Mouse (Mus musculus) erythroblast, embryonic 14.5 days (primary cell): ENCODE results near the gene Stard3. TPM values are rescaled to one million over a fixed set of nuclear protein-coding genes. Genes with fewer than 3 reads are reported as not detected.

ENCODE experiments used
- H3K27me3 ChIP-seq: 2 replicates; pipeline ENCODE4 v1.6.1; 2012; ENCODE audit warnings: inconsistent platforms; ENCODE audit not compliant: control insufficient read depth
- H3K36me3 ChIP-seq: 2 replicates; pipeline ENCODE4 v1.6.1; 2012; ENCODE audit warnings: mild to moderate bottlenecking, inconsistent platforms; ENCODE audit not compliant: control insufficient read depth
- H3K4me1 ChIP-seq: 2 replicates; pipeline ENCODE4 v1.6.1; 2012; ENCODE audit warnings: inconsistent platforms; ENCODE audit not compliant: control insufficient read depth
- H3K4me3 ChIP-seq: replicated peaks from 2 replicates; pipeline ENCODE3; 2012; ENCODE audit warnings: moderate library complexity, mild to moderate bottlenecking, inconsistent platforms
- H3K9me3 ChIP-seq: 2 replicates; pipeline ENCODE4 v1.6.1; 2012; ENCODE audit warnings: low read length, inconsistent platforms, mixed read lengths; ENCODE audit not compliant: control insufficient read depth
- GATA1 ChIP-seq: IDR thresholded peaks from 2 replicates; pipeline ENCODE4 v1.6.1; 2012; ENCODE audit warnings: low read length, inconsistent platforms, mixed read lengths
- TAL1 ChIP-seq: IDR thresholded peaks from 3 replicates; pipeline ENCODE4 v1.6.1; 2012; ENCODE audit warnings: low read length, inconsistent platforms, mixed read lengths
- polyA plus RNA-seq: library from polyadenylated mRNA; stranded (reverse); fragments of >175 nt; gene quantifications from 2 replicates; pipeline ENCODE4 v1.2.3, GENCODE M21; 2012

Gene Stard3
- polyA plus RNA-seq, 1 experiment, result 1.2 TPM

DNA sequence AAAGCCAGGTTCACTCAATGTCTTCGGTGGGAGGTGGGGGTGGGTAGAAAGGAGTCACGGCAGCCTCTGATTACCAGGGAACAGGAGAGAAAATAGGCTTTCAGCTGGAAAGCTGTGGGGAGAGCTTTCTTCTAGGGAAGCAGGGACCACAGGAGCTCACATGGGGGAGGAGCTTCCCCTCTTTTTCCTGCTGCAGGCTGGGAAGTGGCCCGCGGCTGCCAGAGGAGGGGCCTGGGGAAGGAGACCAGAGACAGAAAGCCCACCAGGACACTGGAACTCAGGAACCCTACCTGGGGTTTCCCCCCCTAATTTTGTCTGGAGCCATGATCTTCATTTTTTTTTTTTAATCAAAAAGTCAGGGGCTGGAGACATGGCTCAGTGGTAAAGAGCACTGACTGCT, 17.6 kb upstream of the Stard3 start:
- H3K36me3 ChIP-seq, result no peaks in the 10 kb centered on the region
- H3K9me3 ChIP-seq, result no peaks in the 10 kb centered on the region
- H3K4me3 ChIP-seq, result no peak overlapping the region
- peaks cover 88% of the 10 kb centered on the region for H3K27me3 ChIP-seq
- TF ChIP-seq GATA1, result no peak
- no peak for TF ChIP-seq TAL1
- H3K4me1 ChIP-seq, result peaks cover 8% of the 10 kb centered on the region

DNA sequence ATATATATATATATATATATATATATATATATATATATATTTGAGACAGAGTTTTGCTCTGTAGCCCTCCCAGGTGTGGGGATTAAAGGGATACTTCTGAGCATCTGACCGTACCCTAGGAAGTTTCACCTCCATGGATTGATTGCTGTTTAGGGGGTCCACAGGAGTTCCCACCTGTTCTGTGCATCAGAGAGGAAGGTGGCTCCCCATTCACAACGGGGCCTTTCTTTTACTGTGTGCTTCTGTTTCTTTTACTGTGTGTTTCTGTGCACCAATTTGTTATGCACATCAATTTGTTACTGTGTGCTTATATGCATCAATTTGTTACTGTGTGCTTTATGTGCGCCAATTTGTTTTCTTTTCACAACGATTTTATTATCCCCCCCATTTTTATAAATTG, 17.0 kb upstream of the Stard3 start:
- Histone ChIP-seq H3K9me3 (no peaks in the 10 kb centered on the region), H3K27me3 (peaks cover 88% of the 10 kb centered on the region), H3K4me3 (no peak overlapping the region), H3K36me3 (no peaks in the 10 kb centered on the region), H3K4me1 (peaks cover 7% of the 10 kb centered on the region)
- TF ChIP-seq TAL1 (no peak), GATA1 (no peak)

DNA sequence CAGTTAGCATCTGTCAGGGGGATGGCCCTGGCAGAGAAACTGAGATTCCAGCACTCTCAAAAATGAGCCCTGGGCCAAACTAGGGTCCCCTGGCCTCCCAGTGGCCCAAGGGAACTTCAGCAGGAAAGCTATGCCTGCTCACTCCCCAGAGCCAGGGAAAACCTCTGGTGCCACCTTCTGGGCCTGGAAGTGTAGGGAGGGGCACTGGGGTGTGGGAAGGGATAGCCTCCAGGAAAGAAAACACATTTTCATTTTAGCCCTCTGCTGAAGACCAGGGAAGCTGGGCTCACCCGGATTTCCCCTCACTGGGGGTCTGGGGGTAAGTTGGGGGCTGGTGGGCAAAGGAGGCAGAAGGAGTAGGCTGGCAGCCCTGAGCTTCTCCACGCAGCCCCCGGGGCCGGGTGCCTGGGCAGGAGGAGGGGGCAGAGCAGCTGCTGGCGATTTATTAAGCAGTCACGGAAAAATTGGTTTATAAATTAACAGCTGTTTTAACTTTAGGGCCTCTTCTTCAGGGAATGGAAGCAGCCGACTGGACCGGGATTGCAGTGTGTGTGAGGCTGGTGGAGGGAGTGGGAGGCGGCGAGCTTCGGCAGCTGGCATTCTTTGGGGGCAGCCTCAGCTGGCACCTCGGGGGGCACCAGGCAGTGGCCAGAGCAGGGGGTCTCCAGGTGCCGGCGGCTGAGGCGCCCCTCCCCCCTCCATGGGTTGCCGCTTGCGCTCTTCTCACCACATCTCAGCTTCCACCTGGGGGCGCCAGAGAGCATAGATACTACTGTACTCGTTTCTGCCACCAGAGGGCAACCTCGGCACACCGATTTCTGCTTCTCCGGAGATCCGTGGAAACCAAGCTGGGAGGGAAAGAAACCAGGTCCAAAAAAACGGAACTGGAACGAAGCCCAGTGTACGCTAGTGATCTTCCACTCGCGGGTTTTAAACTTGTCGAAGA, 15.9 kb upstream of the Stard3 start:
- TF ChIP-seq GATA1 (no peak), TAL1 (no peak)
- H3K4me3 ChIP-seq, result no peak overlapping the region
- peaks cover 88% of the 10 kb centered on the region for H3K27me3 ChIP-seq

DNA sequence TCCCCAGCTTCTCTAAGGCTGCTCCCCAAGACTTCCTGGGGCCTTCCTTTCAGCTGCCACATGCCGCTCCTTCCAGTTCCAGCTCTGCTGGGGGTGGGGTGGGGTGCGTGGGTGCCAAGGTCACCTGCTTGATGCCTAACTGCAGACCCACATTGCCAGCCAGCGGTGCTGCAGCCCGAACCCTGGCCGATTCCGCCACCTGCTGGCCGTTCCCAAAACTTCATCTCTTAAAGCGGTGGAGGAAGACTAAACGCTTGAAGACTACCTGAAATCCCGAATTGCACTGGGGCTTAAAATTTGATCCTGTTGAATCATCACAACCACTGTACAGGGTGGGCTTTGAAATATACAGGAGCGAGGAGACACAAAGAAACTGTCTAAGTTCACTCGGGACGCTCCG, 12.9 kb upstream of the Stard3 start:
- TF ChIP-seq GATA1, result no peak
- no peak for TF ChIP-seq TAL1
- no peaks in the 10 kb centered on the region for H3K36me3 ChIP-seq
- no peak overlapping the region for H3K4me3 ChIP-seq
- H3K4me1 ChIP-seq, result peaks cover 7% of the 10 kb centered on the region
- no peaks in the 10 kb centered on the region; the same call in 1 of the 2 replicates for H3K9me3 ChIP-seq
- peaks cover 88% of the 10 kb centered on the region for H3K27me3 ChIP-seq

More for the DNA sequence above, 15.9 kb upstream of the Stard3 start:
- H3K9me3 ChIP-seq, result no peaks in the 10 kb centered on the region
- no peaks in the 10 kb centered on the region for H3K36me3 ChIP-seq
- peaks cover 7% of the 10 kb centered on the region for H3K4me1 ChIP-seq

DNA sequence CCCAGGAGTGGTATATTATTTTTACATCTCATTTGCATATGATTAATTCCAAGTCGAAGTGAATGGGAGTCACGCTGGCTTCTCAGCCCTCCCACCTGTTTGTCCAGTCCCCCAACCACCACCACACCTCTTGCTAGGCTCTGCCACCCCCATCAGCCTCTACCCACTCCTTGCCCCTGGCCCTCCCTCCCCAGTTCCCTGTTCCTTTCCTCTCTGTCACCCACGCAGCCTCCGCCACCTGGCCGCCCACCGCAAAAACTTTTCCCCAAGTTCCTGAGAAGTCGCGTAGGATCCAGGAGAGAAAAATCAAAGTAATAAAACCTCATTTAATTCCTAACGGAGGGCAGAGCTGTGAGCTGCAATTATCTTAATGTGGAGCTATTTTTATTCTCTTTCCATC, 12.0 kb upstream of the Stard3 start:
- Histone ChIP-seq H3K4me3 (no peak overlapping the region), H3K27me3 (peaks cover 90% of the 10 kb centered on the region), H3K9me3 (no peaks in the 10 kb centered on the region; the same call in 1 of the 2 replicates), H3K4me1 (peaks cover 7% of the 10 kb centered on the region), H3K36me3 (no peaks in the 10 kb centered on the region)
- no peak for TF ChIP-seq GATA1
- no peak for TF ChIP-seq TAL1

DNA sequence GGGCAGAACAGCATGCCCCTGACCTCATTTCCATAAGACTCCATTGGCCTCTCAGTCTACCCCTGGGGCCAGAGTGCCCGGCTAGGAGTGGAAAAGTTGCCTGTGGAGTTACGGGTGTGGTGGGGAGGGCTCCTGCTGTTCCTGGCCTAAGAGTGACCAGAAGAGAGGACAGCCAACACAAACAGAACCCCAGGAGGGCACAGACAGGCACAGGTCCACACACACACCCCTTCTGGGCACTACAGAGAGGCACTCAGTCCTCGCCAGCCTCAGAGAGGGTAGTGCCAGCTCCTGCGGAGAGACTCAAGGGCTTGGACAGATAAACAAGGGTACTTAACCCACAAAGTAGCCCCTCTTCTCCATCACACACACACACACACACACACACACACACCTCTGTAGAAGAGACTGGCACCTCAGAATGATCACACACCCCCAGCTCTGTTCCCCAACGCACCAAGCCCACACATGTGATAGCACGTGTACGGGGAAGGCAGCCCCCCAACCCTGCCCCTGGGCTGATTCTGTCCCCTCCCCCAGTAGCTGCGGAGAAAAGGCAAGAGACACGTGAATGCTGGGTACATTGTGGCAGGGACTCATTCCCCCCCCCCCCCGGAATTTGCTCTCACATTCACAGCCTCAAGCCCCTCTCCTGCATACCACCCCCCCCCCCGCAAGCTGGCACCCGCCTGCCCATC, 10.6 kb upstream of the Stard3 start:
- no peaks in the 10 kb centered on the region; the same call in 1 of the 2 replicates for H3K9me3 ChIP-seq
- H3K36me3 ChIP-seq, result no peaks in the 10 kb centered on the region
- TF ChIP-seq TAL1, result no peak
- H3K27me3 ChIP-seq, result peaks cover 90% of the 10 kb centered on the region
- H3K4me1 ChIP-seq, result peaks cover 4% of the 10 kb centered on the region
- H3K4me3 ChIP-seq, result no peak overlapping the region

DNA sequence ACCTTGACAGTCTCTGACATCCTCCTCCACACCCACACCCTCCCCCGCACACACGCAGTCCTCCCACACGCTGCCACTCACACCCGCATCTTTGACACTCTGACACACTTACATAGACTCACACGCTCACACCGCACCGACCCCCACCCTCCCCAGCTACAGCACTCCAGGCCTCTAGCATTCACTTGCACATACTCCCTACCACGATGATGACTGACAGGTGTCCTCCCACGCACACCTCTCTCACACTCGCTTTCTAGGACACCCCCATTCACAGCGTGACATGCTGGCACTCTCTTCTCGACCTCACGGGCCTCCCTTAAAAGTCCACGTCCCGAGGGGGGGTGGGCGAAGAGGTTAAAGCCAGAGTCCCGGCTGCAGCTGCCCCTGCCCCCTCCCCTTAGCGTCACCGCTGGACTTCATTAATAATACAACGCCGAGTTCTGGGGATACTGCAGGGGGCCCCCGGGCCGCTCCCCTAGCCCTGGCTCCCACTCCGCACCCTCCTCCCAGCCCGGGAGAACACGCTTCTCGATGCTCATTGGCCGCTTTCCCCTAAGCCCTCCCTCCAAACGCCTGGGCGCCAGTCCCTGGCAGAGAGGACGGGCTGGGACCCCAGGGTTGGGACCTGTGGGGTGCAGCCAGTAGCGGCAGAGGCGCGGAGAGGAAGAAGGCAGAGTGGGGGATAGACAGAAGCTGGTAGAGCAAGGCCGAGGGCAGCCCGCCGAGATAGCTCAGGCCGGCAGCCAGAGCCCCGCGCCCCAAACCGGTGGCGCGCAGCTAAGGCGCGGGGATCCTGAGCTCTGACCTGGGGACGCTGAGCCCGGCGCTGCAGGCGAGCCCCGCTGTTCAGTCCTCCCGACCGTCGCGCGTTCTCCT, 9.8 kb upstream of the Stard3 start, which contains the start of gene Ppp1r1b:
TSS of gene Ppp1r1b (plus strand) at position 322 of the 879 bp plus-strand sequence.
- no peaks in the 10 kb centered on the region for H3K36me3 ChIP-seq
- no peak within 1 kb of the TSS for H3K4me3 ChIP-seq
- no peaks in the 10 kb centered on the region; the same call in 1 of the 2 replicates for H3K9me3 ChIP-seq

DNA sequence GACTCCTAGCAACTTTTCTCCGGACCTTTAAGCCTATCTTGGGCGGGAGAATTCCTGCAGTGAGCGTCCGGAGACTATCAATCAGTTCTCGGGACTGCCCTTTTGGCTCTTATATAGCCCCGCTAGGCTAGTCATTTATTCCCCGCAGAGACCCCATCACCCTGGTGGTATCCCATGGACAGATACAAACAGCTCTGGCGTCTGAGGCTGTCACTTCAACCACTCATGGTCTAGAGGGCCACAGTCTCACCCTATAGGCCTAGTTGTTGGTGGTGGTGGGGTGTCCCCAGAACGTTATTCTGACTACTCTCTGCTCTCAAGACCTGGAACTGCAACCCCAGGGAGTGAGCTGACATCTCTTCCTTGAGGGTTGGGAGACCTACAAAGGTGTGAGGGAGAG, 8.9 kb upstream of the Stard3 start:
- no peaks in the 10 kb centered on the region; the same call in 1 of the 2 replicates for H3K9me3 ChIP-seq
- TF ChIP-seq TAL1 (no peak), GATA1 (no peak)
- no peaks in the 10 kb centered on the region for H3K36me3 ChIP-seq
- peaks cover 96% of the 10 kb centered on the region for H3K27me3 ChIP-seq
- H3K4me1 ChIP-seq, result no peaks in the 10 kb centered on the region
- H3K4me3 ChIP-seq, result no peak overlapping the region

More for the DNA sequence above, 9.8 kb upstream of the Stard3 start, which contains the start of gene Ppp1r1b:
- Histone ChIP-seq H3K27me3 (peaks cover 93% of the 10 kb centered on the region), H3K4me1 (no peaks in the 10 kb centered on the region)
- TF ChIP-seq TAL1, result no peak
- no peak for TF ChIP-seq GATA1
